Mouse (Mus musculus) heart, postnatal 14 days (tissue): Measurements from ENCODE around the gene Rab28. TPM values are rescaled to one million over a fixed set of nuclear protein-coding genes. Genes with fewer than 3 reads are reported as not detected.
"Not testable (repeated sequence)": the region's sequence is repeated elsewhere in the genome, so short reads cannot be mapped to it uniquely, and the experiment has no call there.

ENCODE experiments used
- DNase-seq, 2 experiments: peaks; one replicate each; pipeline ENCODE4 v3.0.0; 2021 to 2022
- intact Hi-C: fragments of 180-260 bp; cut with DNase I; formaldehyde crosslinking; loops from one replicate; pipeline ENCODE4 v1.15.1; 2025
- long read RNA-seq, 2 experiments: library from polyadenylated mRNA; stranded (forward); transcript quantifications; one replicate each; pipeline ENCODE4 v2.0.0; 2021
- total RNA-seq, 2 experiments: library from RNA; stranded (reverse); gene quantifications; 2 replicates each; pipeline ENCODE4 v1.2.3; 2021

Rab28 gene
- total RNA-seq, result 10 to 100 TPM; 63.6 to 66.6 TPM
- long read RNA-seq, experiment 1, transcript Rab28-203 (8 exons, 1,697 nt), result major isoform, 222 of 271 reads
- long read RNA-seq, experiment 1, transcript Rab28-201 (7 exons, 1,635 nt), result minor isoform, 39 of 271 reads
- long read RNA-seq, experiment 1, partial matches to known transcripts, result 1 of 271 reads
- long read RNA-seq, experiment 1, other reads (novel, unspliced or antisense), result 9 of 271 reads
- long read RNA-seq, experiment 2, transcript Rab28-201 (7 exons, 1,635 nt), result minor isoform, 40 of 205 reads
- long read RNA-seq, experiment 2, transcript Rab28-203 (8 exons, 1,697 nt), result major isoform, 150 of 205 reads
- long read RNA-seq, experiment 2, partial matches to known transcripts, result 6 of 205 reads
- long read RNA-seq, experiment 2, other reads (novel, unspliced or antisense), result 9 of 205 reads

GRCm38 (mm10) chr5:41708051-41708630, at the start of gene Rab28:
TSS of gene Rab28 (minus strand) at chr5:41708157.
- DNase-seq, result peak; percentile 92 to 95
- intact Hi-C loops, result loop anchor here (5.0 to 10.0 kb wide), 2 partner anchors 36 to 137 kb away; partner anchors contain the start of gene Bod1l

DNA sequence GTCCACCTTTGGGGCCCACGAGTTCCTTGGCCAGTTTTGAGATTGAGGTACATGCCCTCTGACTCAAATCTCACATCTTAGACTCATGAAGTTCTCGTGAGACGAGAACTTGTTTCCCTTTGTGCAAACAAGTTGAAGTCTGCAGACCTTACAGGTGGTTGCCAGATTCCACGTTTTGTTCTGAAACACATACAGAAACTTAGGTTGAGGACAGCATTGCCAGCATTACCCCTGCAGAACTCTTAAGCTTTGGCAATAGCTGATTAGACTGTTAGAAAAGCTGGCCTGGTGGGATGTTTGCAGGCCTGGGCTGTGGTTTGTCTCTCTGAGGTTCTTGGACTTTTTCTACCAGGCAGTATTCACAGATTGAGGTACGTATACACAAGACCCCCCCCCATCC, 49.4 kb upstream of the Rab28 start:
- intact Hi-C loops, result no loop called here
- no peak for DNase-seq

GRCm38 (mm10) chr5:41756396-41756795, 48.4 kb upstream of the Rab28 start:
- DNase-seq, result no peak
- intact Hi-C loops, result no loop called here

GRCm38 (mm10) chr5:41755373-41755960, 47.5 kb upstream of the Rab28 start:
- no peak for DNase-seq
- intact Hi-C loops, result no loop called here

DNA sequence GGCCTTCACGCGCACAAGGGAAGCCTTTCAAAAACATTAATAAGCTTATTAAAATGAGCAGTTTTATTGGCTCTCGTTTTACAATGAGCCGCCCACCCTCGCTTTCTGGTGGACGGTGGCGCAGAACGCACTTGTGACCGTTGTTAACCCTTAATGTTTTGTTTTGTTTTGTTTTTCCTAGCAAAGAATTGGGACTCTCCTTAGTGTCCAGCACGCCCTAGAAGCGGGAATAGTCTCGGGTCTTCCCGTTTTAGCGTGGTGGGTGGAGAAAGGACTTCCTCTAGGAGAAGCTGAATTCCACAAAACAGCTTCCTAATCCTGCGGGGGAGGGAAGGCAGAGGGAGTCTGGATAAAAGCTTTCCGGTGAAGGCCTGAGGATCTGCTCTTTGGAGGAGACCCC, 46.9 kb upstream of the Rab28 start:
- intact Hi-C loops, result no loop called here

GRCm38 (mm10) chr5:41754226-41754775, 46.3 kb upstream of the Rab28 start:
- intact Hi-C loops, result no loop called here
- no peak for DNase-seq

More for the DNA sequence above, 46.9 kb upstream of the Rab28 start:
- no peak for DNase-seq

GRCm38 (mm10) chr5:41752721-41753120, 44.8 kb upstream of the Rab28 start:
- intact Hi-C loops, result no loop called here
- no peak for DNase-seq

DNA sequence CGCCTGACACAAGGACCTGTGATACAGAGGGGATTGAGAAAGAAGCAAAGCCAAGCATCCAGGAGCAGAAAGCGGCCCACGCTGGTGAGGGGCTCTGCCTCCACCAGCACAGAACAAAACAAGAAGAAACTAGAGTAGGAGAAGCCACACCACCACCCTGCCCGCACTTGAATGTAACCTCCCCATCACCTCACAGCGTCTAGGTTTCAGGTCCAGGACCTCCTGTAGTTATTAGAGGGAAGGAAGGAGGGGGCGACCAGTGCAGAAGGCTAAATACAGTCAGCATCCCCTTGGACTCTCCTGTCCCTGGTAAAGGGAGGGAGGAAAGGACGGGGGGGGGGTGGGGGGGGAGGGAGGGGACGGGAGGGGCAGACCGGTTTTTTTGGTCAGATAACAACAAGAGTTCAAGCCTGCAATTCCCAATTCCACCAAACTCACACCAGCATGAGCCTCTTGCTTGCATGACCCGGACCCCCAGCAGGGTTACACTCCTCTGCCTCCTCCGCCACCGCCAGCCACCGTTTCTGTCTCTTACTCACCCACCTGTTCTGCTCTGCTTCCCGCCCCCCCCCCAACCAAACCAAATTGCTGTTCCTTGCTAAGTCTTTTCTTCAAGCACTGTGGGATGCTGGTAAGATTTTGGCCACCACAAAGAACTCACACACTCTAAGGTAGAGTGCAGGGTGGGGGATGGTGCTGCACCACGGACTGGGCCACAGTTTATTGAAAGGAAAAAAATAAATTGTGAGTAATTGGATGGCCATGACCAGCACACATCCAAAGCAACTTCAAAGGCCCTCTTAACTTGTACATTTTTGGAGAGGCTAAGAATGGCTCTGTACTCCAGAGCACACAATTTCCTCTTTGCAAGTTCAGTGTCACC, 37.2 kb upstream of the Rab28 start:
- intact Hi-C loops, result no loop called here

GRCm38 (mm10) chr5:41744234-41744633, 36.3 kb upstream of the Rab28 start:
- intact Hi-C loops, result no loop called here
- DNase-seq, result no peak

More for the DNA sequence above, 37.2 kb upstream of the Rab28 start:
- DNase-seq, result no peak

- no peak for DNase-seq
Measured at GRCm38 (mm10) chr5:41738817-41739216, 30.9 kb upstream of the Rab28 start.

DNA sequence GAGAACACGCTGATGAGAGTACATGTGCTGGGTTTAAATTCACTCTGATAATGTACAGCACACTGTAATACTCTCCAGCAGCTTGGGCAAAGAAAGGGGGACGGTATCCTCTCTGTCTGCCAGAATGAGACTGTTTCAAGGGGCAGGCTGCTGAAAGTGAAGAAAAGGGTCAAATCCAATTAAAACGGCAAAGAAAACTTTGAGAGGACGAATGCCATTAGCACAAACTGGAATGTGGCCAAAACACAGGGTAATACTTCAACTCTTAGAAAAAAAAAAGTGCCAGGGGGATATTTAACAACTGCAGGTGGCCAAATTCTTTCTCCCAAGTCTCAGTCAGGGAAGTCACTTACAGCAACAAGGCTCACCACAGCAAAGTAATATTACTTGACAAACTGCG, 29.1 kb upstream of the Rab28 start:
- intact Hi-C loops, result no loop called here
- DNase-seq, result no peak

More at GRCm38 (mm10) chr5:41738817-41739216, 30.9 kb upstream of the Rab28 start:
- intact Hi-C loops, result no loop called here

- no peak for DNase-seq
Measured at GRCm38 (mm10) chr5:41727017-41727416, 19.1 kb upstream of the Rab28 start.

GRCm38 (mm10) chr5:41725573-41725972, 17.6 kb upstream of the Rab28 start:
- no peak for DNase-seq
- intact Hi-C loops, result no loop called here

More at GRCm38 (mm10) chr5:41727017-41727416, 19.1 kb upstream of the Rab28 start:
- intact Hi-C loops, result no loop called here

DNA sequence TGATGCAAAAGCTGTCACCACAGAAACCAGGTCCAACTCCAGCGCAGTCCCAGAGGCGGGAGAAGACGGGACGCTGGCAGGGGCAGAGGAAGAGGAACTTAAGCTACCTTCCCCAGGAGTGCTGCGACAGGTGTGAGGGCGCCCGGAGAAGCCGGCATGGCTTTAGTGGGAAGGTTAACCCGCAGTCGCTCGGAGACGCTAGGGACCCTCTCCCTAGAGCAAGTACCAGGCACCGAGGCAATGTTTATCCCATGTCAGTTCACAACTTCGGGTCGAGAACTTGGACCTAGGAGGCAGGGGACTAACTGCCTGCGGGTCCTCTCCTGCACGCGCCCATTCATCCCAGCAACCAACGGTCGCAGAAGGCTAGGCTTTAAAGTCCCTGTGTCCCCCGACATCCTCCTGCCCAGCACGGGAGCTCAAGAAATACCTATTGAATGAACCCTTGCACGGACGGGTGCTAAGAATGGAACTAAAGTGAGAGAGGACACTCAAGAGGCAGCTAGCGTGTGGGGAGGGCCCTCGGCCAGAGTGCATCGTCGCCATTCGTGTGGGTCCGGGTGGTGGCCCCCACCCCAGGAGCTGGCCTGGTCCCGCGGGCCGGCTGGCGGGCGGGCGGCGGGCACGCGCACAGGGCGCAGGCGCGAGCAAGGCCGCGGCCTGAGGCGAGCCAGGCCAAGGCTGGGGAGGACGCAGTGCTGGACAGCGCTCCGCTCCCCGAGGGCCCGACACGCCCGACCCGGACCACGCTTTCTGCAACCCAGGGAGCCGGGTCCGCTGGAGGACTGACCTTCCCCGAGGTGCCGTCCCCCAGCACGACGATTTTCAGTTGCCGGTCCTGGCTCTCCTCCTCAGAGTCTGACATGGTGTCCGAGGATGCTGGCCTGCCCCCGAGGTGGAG, 592 bp downstream of the Rab28 start:
- DNase-seq, result peak; percentile 69 to 75
- intact Hi-C loops, result loop anchor here (5.0 to 10.0 kb wide), 2 partner anchors 35 to 137 kb away; partner anchors contain the start of gene Bod1l

GRCm38 (mm10) chr5:41706777-41707114, 1.2 kb downstream of the Rab28 start:
- intact Hi-C loops, result loop anchor here (5.0 to 10.0 kb wide), 2 partner anchors 34 to 138 kb away; partner anchors contain the start of gene Bod1l
- no peak for DNase-seq

DNA sequence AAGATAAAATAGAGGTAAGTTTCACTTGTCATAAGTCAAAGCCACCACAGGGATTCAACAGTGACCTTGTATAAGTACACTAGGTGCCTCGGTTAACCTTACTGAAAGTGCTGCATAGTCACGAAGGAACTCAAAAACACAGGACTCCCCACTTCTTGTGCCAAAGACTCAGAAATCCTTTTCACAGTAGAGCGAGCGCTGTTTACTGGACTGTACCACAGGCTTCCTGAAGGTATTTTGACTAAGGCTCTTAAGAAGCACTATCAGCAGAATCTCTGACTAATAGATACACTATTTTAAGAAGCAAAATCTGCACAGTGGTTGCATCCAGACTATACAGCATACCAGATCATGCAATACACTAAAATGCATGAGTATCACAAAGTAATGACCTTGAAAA, 6.9 kb downstream of the Rab28 start:
- DNase-seq, result not testable (repeated sequence)
- intact Hi-C loops, result loop anchor here (10.0 kb wide), 1 partner anchor 144 kb away; the partner anchor contains the start of gene Bod1l

GRCm38 (mm10) chr5:41697958-41698357, 10.0 kb downstream of the Rab28 start:
- intact Hi-C loops, result no loop called here
- DNase-seq, result no peak

- intact Hi-C loops, result no loop called here
- DNase-seq, result no peak
Measured at GRCm38 (mm10) chr5:41685016-41685415, 22.9 kb downstream of the Rab28 start.

DNA sequence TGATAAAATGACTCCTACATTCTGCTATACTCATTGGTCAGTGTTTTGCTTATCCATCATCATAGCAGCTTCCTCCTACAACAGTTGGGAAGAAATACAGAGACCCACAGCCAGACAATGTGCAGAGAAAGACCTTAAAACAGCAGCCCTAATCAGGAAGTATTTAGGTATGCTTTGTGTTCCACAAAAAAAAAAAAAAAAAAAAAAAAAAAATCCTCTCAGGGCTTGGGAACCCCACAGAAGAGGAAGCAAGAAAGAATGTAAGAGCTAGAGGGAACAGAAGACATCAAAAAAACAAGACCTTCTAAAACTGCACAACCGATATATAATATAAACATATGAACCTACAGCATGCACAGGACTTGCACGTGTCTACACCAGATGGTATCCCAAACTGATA, 24.0 kb downstream of the Rab28 start:
- intact Hi-C loops, result no loop called here
- no peak for DNase-seq
